Mouse (Mus musculus) B cell, adult (primary cell): ENCODE measurements around the gene Olfr180. TPM values are rescaled to one million over a fixed set of nuclear protein-coding genes. Genes with fewer than 3 reads are reported as not detected.

ENCODE experiments used
- total RNA-seq: library from RNA; stranded (reverse); gene quantifications from 4 replicates; pipeline ENCODE4 v1.2.4, GENCODE M21; 2023; ENCODE audit not compliant: inconsistent age

Olfr180 gene
- total RNA-seq = not detected in 4 replicates

DNA sequence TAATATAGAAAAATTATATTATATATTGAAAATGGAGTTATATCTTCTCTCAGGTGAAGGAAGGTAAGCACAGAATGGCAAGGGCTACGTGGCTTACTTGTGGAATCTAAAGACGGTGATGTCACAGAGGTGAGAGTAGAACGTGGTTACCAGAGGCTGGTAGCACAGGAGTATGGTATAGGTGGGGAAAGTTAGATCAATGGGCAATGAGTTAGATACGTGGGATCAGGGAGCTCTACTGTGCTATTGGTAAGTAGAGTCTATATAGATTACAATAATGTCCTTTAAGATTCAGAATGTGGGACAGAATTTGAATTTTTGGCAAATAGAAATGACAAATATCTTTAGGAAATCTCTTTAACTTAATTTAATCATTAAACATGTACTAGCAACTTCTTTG lies at the start of gene Olfr180:
Gene Olfr180, minus strand, starts transcription at position 101 of the 400 bp plus-strand sequence.

DNA sequence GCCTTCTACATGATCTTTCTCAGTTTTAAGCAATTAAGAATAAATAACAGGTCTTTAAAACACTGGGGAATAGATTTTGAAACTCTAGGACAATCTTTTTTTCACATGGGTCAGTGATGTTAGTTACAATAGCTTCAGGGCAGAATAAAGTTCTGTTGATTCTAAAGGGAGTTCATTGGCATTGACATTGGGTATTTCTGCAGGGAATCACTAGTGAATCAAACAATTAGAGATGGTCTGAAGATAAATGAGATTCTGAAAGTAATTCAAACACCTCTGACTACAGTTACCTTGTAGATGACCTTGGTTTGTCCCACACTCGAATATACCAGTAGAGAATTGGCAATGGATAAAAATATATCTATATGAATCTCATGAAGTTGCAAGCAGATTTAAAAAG lies 537 bp downstream of the Olfr180 start, which contains the start of gene Olfr181:
Gene Olfr181, minus strand, starts transcription at position 101 of the 400 bp plus-strand sequence.

GRCm38 (mm10) chr16:58891963-58892362 lies 37.2 kb downstream of the Olfr180 start, which contains the start of gene Olfr178:
Olfr178 (minus strand) TSS chr16:58892063.

GRCm38 (mm10) chr16:58874668-58875067 lies 54.5 kb downstream of the Olfr180 start, which contains the start of gene Olfr177:
Olfr177 (minus strand) TSS chr16:58874768.

Other genes with a start within 250 kb of the Olfr180 start
- not detected in 4 replicates for gene Gpr15, start 210.3 kb downstream of the Olfr180 start, total RNA-seq
- gene Cldnd1, start 201.5 kb downstream of the Olfr180 start, total RNA-seq = 43.8 to 58.0 TPM (median 51.3 TPM) in 4 replicates
- not detected in 4 replicates for gene Olfr172, start 166.2 kb downstream of the Olfr180 start, total RNA-seq
- gene Olfr173, start 129.1 kb downstream of the Olfr180 start, total RNA-seq = not detected in 4 replicates
- not detected in 4 replicates for gene Olfr175-ps1, start 102.6 kb downstream of the Olfr180 start, total RNA-seq
- not detected in 4 replicates for gene Olfr177, start 54.6 kb downstream of the Olfr180 start, total RNA-seq
- gene Olfr178, start 37.3 kb downstream of the Olfr180 start, total RNA-seq = not detected in 4 replicates
- gene Olfr181, start 637 bp downstream of the Olfr180 start, total RNA-seq = not detected in 4 replicates
- not detected in 4 replicates for gene Olfr183, start 66.0 kb upstream of the Olfr180 start, total RNA-seq
- not detected in 4 replicates for gene Olfr186, start 100.9 kb upstream of the Olfr180 start, total RNA-seq
- gene Olfr187, start 110.4 kb upstream of the Olfr180 start, total RNA-seq = not detected in 4 replicates
- gene Olfr190, start 148.6 kb upstream of the Olfr180 start, total RNA-seq = not detected in 4 replicates
- gene Olfr191, start 160.4 kb upstream of the Olfr180 start, total RNA-seq = not detected in 4 replicates
- gene Olfr193, start 182.5 kb upstream of the Olfr180 start, total RNA-seq = not detected in 4 replicates
- not detected in 4 replicates for gene Olfr194, start 191.7 kb upstream of the Olfr180 start, total RNA-seq
- gene Olfr195, start 217.7 kb upstream of the Olfr180 start, total RNA-seq = not detected in 4 replicates
- not detected in 4 replicates for gene Olfr196, start 241.1 kb upstream of the Olfr180 start, total RNA-seq